Mouse (Mus musculus): ENCODE data around the gene March4. TPM values are rescaled to one million over a fixed set of nuclear protein-coding genes. Genes with fewer than 3 reads are reported as not detected.

Gene March4
- total RNA-seq, 2 experiments from 2014 or later, result 24.4 to 25.9 TPM

- intact Hi-C loops (cut with DNase I), result no loop called here
Observed at GRCm38 (mm10) chr1:72411108-72411507, 125.6 kb downstream of the March4 start.

GRCm38 (mm10) chr1:72409936-72410335 lies 126.8 kb downstream of the March4 start:
- intact Hi-C loops (cut with DNase I), result no loop called here

More at GRCm38 (mm10) chr1:72411108-72411507, 125.6 kb downstream of the March4 start:
- peak in 1 of 2 experiments; percentile 51 for DNase-seq (ENCODE audit: low spot score in 2 of 2)

GRCm38 (mm10) chr1:72406505-72407079 lies 130.1 kb downstream of the March4 start:
- intact Hi-C loops (cut with DNase I), result no loop called here
- DNase-seq (ENCODE audit: low spot score in 2 of 2), result no peak

More at GRCm38 (mm10) chr1:72409936-72410335, 126.8 kb downstream of the March4 start:
- no peak for DNase-seq (ENCODE audit: low spot score in 2 of 2)

GRCm38 (mm10) chr1:72401331-72402069 lies 135.2 kb downstream of the March4 start:
- DNase-seq (ENCODE audit: low spot score in 2 of 2), result no peak
- intact Hi-C loops (cut with DNase I), result no loop called here

- intact Hi-C loops (cut with DNase I), result no loop called here
Observed at GRCm38 (mm10) chr1:72400616-72401015, 136.1 kb downstream of the March4 start.

GRCm38 (mm10) chr1:72399720-72400401 lies 136.9 kb downstream of the March4 start:
- DNase-seq (ENCODE audit: low spot score in 2 of 2), result no peak
- intact Hi-C loops (cut with DNase I), result no loop called here

More at GRCm38 (mm10) chr1:72400616-72401015, 136.1 kb downstream of the March4 start:
- peak; percentile 8 to 52 for DNase-seq (ENCODE audit: low spot score in 2 of 2)

- intact Hi-C loops (cut with DNase I), result no loop called here
- no peak for DNase-seq (ENCODE audit: low spot score in 2 of 2)
Observed at GRCm38 (mm10) chr1:72390420-72390819, 146.3 kb downstream of the March4 start.

- no peak for DNase-seq (ENCODE audit: low spot score in 2 of 2)
- intact Hi-C loops (cut with DNase I), result no loop called here
Observed at GRCm38 (mm10) chr1:72383651-72384050, 153.1 kb downstream of the March4 start.

- DNase-seq (ENCODE audit: low spot score in 2 of 2), result peak in 1 of 2 experiments; percentile 7
- intact Hi-C loops (cut with DNase I), result no loop called here
Observed at GRCm38 (mm10) chr1:72383056-72383455, 153.7 kb downstream of the March4 start.

- DNase-seq (ENCODE audit: low spot score in 2 of 2), result no peak
- intact Hi-C loops (cut with DNase I), result no loop called here
Observed at GRCm38 (mm10) chr1:72380544-72380943, 156.2 kb downstream of the March4 start.

GRCm38 (mm10) chr1:72379752-72380353 lies 156.9 kb downstream of the March4 start:
- no peak for DNase-seq (ENCODE audit: low spot score in 2 of 2)
- intact Hi-C loops (cut with DNase I), result no loop called here

GRCm38 (mm10) chr1:72378151-72378550 lies 158.6 kb downstream of the March4 start:
- intact Hi-C loops (cut with DNase I), result no loop called here

More at GRCm38 (mm10) chr1:72378151-72378550, 158.6 kb downstream of the March4 start:
- no peak for DNase-seq (ENCODE audit: low spot score in 2 of 2)

Other genes with a start within 250 kb of the March4 start
- gene Xrcc5, start 229.5 kb downstream of the March4 start, total RNA-seq (2021), result 10 to 100 TPM; 12.7 to 15.2 TPM
- 10 to 100 TPM; 58.3 to 61.5 TPM for gene Smarcal1, start 46.3 kb upstream of the March4 start, total RNA-seq (2021)
- gene Ankar, start 163.6 kb upstream of the March4 start, total RNA-seq (2021), result not detected
- 100 to 1,000 TPM; 500 to 511 TPM for gene Rpl37a, start 174.4 kb upstream of the March4 start, total RNA-seq (2021)

Measured in left cerebral cortex, postnatal 25 days (tissue).